Mouse (Mus musculus) megakaryocyte, embryonic 14.5 days (primary cell): Measurements from ENCODE around the gene Col15a1.

Experiments
- FLI1 ChIP-seq: IDR thresholded peaks from 2 replicates; pipeline ENCODE4 v1.6.1; 2012; ENCODE audit warnings: low read length, inconsistent platforms, mixed read lengths
- GATA1 ChIP-seq: IDR thresholded peaks from 3 replicates; pipeline ENCODE4 v1.6.1; 2012; ENCODE audit warnings: mixed read lengths, low read length, inconsistent platforms, borderline replicate concordance

DNA sequence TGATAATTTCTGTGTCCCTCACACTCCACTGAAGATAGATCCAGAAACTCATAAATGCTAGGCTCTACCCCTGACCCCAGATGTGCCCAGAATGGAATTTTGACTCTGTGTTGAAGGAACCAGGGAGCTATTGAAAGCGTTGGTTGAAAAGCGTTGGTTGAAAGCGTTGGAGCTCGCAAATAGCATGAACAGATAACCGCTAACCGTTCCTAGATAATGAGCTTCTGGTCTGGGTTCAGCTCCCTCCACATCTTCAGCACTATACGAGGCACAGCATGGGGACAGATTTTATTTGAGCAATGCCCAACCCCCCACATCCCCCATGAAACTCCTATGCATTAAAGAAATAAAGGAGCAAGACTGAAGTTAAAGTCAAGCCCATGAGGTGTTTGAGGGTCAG lies 28.1 kb downstream of the Col15a1 start:
- TF ChIP-seq GATA1 (no peak), FLI1 (no peak)
